Mouse (Mus musculus): ENCODE measurements at regions not wholly inside any gene's neighbourhood (a gene's known extent, or its start where the extent isn't known, plus 50 kb on each side); places are given as distances from the start of the nearest gene placed in this dataset.

- TF ChIP-seq CTCF (IDR thresholded peaks at IDR 0.05; ENCODE audit: low read depth) (no peak), EP300 (optimal IDR thresholded peaks at IDR 0.05) (no peak)
Measured at GRCm38 (mm10) chr2:117417229-117417970, 74.6 kb upstream of the Rasgrp1 start.

Data from stomach, postnatal 0 days (tissue).